Mouse (Mus musculus): ENCODE data around the gene Gm5134. TPM values are rescaled to one million over a fixed set of nuclear protein-coding genes. Genes with fewer than 3 reads are reported as not detected.

Gene Gm5134
- total and polyA plus RNA-seq, 3 experiments = not detected

DNA sequence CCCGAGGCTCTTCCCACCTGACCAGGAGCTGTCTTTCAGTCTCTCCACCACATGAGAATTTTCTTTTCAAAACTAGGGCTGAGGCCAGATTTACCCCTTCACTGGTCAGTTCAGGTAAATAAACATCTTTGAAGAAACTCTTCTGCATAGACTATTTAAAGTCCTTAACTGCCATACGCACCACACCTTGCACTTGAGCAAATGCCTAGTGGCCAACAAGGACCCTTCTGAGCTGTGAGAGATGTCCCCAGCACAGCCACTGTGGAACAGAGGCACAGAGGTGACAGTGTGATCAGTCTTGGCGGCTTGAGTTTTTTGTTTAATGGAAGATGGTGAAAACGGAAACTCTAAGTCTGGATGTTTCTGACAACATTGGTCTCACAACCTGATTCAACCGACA lies 35.3 kb upstream of the Gm5134 start:
- DNase-seq (ENCODE audit: low spot score) = no peak

DNA sequence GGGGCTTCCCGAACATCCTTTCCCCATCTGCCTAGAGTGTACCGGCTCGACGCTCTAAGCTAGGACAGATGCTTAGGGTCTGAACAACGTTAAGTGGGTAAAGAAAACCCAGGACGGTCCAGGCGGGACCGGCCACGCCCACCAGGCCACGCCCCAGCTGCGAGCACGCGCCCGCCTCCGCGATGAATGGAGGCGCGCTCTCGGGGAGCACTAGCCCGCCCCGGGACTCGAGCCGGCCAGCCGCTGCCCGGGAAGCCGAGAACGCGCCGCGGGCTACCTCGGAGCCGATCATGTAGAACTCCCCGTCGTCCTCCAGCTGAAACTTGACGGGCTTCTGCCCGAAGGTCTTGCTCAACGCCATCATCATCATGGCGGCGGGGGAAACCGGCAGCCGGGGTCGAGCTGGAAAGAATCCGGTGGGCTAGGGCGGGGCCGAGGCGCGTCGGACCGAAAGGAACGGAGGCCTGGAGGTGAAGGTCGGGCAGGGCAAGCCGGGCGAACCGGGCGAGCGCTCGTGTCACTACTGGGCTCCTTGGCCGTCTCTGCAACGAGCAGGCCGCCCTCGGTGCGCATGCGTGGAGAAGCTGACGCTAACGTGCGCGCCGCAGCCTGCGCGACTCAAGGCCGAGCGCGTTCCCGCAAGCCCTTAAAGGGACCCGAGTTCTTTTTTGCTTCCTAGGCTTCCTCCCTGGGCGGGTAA lies 33.1 kb upstream of the Gm5134 start, which contains the start of gene Smarcb1:
TSS of gene Smarcb1 (minus strand) at position 592 of the 700 bp plus-strand sequence.
- peaks cover 36% of the 10 kb centered on the region for H3K4me1 ChIP-seq (ENCODE audit: insufficient read depth, low read depth, low read length)
- peak; percentile 85 for DNase-seq (ENCODE audit: low spot score)
- TF ChIP-seq GATA1 (IDR thresholded peaks at IDR 0.05; ENCODE audit: borderline replicate concordance, low read length) = no peak
- no peak for TF ChIP-seq POLR2AphosphoS5 (IDR thresholded peaks at IDR 0.05; ENCODE audit: insufficient replicate concordance, low read depth, low read length)
- no peak for TF ChIP-seq GATA2 (IDR thresholded peaks at IDR 0.05; ENCODE audit: borderline replicate concordance, low read depth, low read length)
- TF ChIP-seq TAL1 (conservative IDR thresholded peaks at IDR 0.05; ENCODE audit: low read depth, low read length) = no peak
- no peak for TF ChIP-seq CTCF (IDR thresholded peaks at IDR 0.05; ENCODE audit: low read depth, low read length)
- H3K36me3 ChIP-seq (replicated peaks) = peaks cover 50% of the 10 kb centered on the region
- H3K9me3 ChIP-seq (replicated peaks) = no peaks in the 10 kb centered on the region
- H3K27me3 ChIP-seq (ENCODE audit: insufficient read depth, low read length) = peaks cover 6% of the 10 kb centered on the region; the same call in 1 of the 2 replicates
- H3K4me3 ChIP-seq (ENCODE audit: low read depth, low read length) = peak within 1 kb of the TSS; percentile 87
- peak; percentile 62 for ATAC-seq (ENCODE audit: extremely low read depth, insufficient number of reproducible peaks, low FRiP score, poor library complexity, severe bottlenecking)

More for the DNA sequence above, 35.3 kb upstream of the Gm5134 start:
- no peak for TF ChIP-seq TAL1 (conservative IDR thresholded peaks at IDR 0.05; ENCODE audit: low read depth, low read length)
- TF ChIP-seq GATA1 (IDR thresholded peaks at IDR 0.05; ENCODE audit: borderline replicate concordance, low read length) = no peak
- no peak for TF ChIP-seq CTCF (IDR thresholded peaks at IDR 0.05; ENCODE audit: low read depth, low read length)
- no peak for TF ChIP-seq POLR2AphosphoS5 (IDR thresholded peaks at IDR 0.05; ENCODE audit: insufficient replicate concordance, low read depth, low read length)
- no peak for TF ChIP-seq GATA2 (IDR thresholded peaks at IDR 0.05; ENCODE audit: borderline replicate concordance, low read depth, low read length)
- no peak for ATAC-seq (ENCODE audit: extremely low read depth, insufficient number of reproducible peaks, low FRiP score, poor library complexity, severe bottlenecking)
- peaks cover 36% of the 10 kb centered on the region for H3K4me1 ChIP-seq (ENCODE audit: insufficient read depth, low read depth, low read length)
- H3K36me3 ChIP-seq (replicated peaks) = peaks cover 62% of the 10 kb centered on the region
- H3K4me3 ChIP-seq (ENCODE audit: low read depth, low read length) = no peak overlapping the region
- no peaks in the 10 kb centered on the region for H3K9me3 ChIP-seq (replicated peaks)
- H3K27me3 ChIP-seq (ENCODE audit: insufficient read depth, low read length) = no peaks in the 10 kb centered on the region

DNA sequence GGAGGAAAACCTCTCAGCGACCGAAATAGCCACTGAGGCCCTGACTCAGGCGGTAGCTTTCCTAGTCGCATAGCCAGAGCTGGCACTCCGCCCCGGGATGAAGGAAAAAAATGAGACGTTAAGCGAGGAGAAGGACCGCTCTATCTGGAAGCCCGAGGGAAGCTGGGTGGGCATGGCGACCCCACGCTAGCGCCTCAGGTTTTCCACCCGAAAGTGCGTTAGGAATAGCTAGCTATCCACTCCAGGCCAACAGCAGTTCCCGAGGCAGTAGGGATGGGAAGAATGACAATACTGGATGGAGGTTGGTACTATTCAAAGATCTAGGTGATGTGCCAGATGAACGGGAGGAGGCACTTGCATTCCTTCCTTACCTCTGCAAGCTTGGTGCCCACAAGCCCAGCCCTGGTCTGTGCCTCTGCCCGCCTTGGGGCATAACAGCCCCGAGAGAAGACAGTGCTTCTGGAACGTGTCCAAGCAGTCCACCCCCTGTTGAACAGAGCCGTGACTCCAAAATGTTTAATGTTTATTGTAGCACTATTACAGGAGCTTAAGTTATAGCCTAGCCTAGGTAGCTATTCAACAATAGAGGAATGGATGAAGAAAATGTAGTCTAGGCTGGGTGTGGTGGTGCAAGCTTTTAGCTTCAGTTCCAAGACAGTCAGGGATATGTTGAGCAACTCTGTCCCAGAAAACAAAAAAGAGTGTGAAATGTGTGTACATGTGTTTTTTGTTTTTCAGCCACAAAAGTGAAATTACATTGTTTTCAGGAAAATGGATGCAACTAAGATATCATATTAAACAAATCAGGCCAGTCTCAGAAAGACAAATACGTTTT lies 32.4 kb upstream of the Gm5134 start:
- H3K9me3 ChIP-seq (replicated peaks) = no peaks in the 10 kb centered on the region
- H3K27me3 ChIP-seq (ENCODE audit: insufficient read depth, low read length) = peaks cover 12% of the 10 kb centered on the region
- TF ChIP-seq POLR2AphosphoS5 (IDR thresholded peaks at IDR 0.05; ENCODE audit: insufficient replicate concordance, low read depth, low read length) (no peak), GATA2 (IDR thresholded peaks at IDR 0.05; ENCODE audit: borderline replicate concordance, low read depth, low read length) (no peak), GATA1 (IDR thresholded peaks at IDR 0.05; ENCODE audit: borderline replicate concordance, low read length) (no peak), TAL1 (conservative IDR thresholded peaks at IDR 0.05; ENCODE audit: low read depth, low read length) (no peak), CTCF (IDR thresholded peaks at IDR 0.05; ENCODE audit: low read depth, low read length) (no peak)
- H3K4me3 ChIP-seq (ENCODE audit: low read depth, low read length) = peak overlapping the region; percentile 87
- ATAC-seq (ENCODE audit: extremely low read depth, insufficient number of reproducible peaks, low FRiP score, poor library complexity, severe bottlenecking) (no peak), DNase-seq (ENCODE audit: low spot score) (no peak)
- H3K4me1 ChIP-seq (ENCODE audit: insufficient read depth, low read depth, low read length) = peaks cover 34% of the 10 kb centered on the region
- H3K36me3 ChIP-seq (replicated peaks) = peaks cover 43% of the 10 kb centered on the region

DNA sequence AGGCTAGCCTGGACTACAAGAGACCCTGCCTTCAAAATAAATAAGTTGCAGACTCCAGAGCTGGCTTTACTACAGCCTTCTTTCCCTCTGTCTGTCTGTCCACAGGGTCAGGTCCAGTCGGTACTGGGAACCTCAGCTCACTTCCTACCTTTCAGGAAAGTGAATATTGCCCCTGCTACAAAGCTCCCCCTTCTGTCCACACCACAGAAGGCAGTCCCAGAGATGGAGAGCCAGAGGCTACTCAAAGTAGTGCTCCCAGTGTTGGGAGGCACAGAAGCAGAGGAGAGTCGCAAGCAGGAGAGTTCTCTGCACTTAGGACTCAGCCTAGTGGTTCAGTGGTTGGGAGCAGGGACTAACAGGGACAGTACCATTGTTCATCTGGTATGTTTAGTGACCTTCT lies 30.0 kb upstream of the Gm5134 start:
- Histone ChIP-seq H3K4me1 (ENCODE audit: insufficient read depth, low read depth, low read length) (peaks cover 27% of the 10 kb centered on the region), H3K27me3 (ENCODE audit: insufficient read depth, low read length) (peaks cover 34% of the 10 kb centered on the region), H3K4me3 (ENCODE audit: low read depth, low read length) (no peak overlapping the region), H3K36me3 (replicated peaks) (peaks cover 21% of the 10 kb centered on the region), H3K9me3 (replicated peaks) (no peaks in the 10 kb centered on the region)
- ATAC-seq (ENCODE audit: extremely low read depth, insufficient number of reproducible peaks, low FRiP score, poor library complexity, severe bottlenecking) (0 out of 2 replicates have a peak, but pooled peaks have one; percentile 23), DNase-seq (ENCODE audit: low spot score) (no peak)
- TF ChIP-seq GATA2 (IDR thresholded peaks at IDR 0.05; ENCODE audit: borderline replicate concordance, low read depth, low read length) = no peak
- TF ChIP-seq GATA1 (IDR thresholded peaks at IDR 0.05; ENCODE audit: borderline replicate concordance, low read length) = no peak
- TF ChIP-seq CTCF (IDR thresholded peaks at IDR 0.05; ENCODE audit: low read depth, low read length) = no peak
- TF ChIP-seq TAL1 (conservative IDR thresholded peaks at IDR 0.05; ENCODE audit: low read depth, low read length) = no peak
- TF ChIP-seq POLR2AphosphoS5 (IDR thresholded peaks at IDR 0.05; ENCODE audit: insufficient replicate concordance, low read depth, low read length) = no peak

DNA sequence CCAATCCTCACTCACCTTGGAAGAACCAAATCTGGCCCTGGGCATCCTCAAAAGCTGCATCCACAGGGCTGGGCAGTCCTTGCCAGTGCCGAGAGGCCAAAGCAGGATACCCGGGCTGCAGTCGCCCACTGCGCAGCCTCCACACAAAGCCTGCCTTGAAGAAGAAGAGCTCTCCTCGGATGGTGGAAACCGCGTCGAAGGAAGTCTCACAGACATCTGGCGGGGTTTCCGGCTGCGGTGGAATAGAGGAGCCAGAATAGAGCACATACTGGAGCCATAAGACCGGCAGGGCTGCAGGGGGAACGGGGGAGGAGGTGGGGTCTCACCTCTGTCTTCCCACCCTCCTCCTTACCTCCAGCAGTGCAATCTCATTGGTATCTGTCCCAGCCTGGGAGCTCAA lies 27.9 kb upstream of the Gm5134 start:
- Histone ChIP-seq H3K4me1 (ENCODE audit: insufficient read depth, low read depth, low read length) (peaks cover 22% of the 10 kb centered on the region), H3K36me3 (replicated peaks) (peaks cover 17% of the 10 kb centered on the region), H3K4me3 (ENCODE audit: low read depth, low read length) (no peak overlapping the region), H3K27me3 (ENCODE audit: insufficient read depth, low read length) (peaks cover 55% of the 10 kb centered on the region), H3K9me3 (replicated peaks) (no peaks in the 10 kb centered on the region)
- DNase-seq (ENCODE audit: low spot score) (no peak), ATAC-seq (ENCODE audit: extremely low read depth, insufficient number of reproducible peaks, low FRiP score, poor library complexity, severe bottlenecking) (no peak)
- TF ChIP-seq CTCF (IDR thresholded peaks at IDR 0.05; ENCODE audit: low read depth, low read length) (no peak), POLR2AphosphoS5 (IDR thresholded peaks at IDR 0.05; ENCODE audit: insufficient replicate concordance, low read depth, low read length) (no peak), TAL1 (conservative IDR thresholded peaks at IDR 0.05; ENCODE audit: low read depth, low read length) (no peak), GATA2 (IDR thresholded peaks at IDR 0.05; ENCODE audit: borderline replicate concordance, low read depth, low read length) (no peak), GATA1 (IDR thresholded peaks at IDR 0.05; ENCODE audit: borderline replicate concordance, low read length) (no peak)

DNA sequence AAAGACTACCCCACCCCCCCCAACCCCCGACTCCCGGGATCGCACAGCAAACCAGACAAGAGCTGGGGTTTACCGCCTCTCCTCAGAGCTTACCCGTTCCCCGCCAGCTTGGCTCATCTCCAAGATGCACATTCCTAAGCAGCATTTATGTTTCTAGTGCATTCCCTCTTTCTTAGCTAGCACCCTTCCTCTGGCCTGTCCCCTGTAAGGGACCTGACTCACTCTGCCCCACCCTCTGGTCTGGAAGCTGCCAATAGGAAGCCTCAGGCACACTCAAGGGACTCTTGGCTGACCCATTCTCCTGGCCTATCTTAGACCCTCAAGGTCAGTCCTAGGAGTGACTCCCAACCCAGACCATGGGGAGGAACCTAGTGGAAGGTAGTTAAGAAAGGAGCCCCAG lies 24.0 kb upstream of the Gm5134 start:
- Histone ChIP-seq H3K4me1 (ENCODE audit: insufficient read depth, low read depth, low read length) (peaks cover 23% of the 10 kb centered on the region), H3K9me3 (replicated peaks) (no peaks in the 10 kb centered on the region), H3K27me3 (ENCODE audit: insufficient read depth, low read length) (peaks cover 71% of the 10 kb centered on the region), H3K4me3 (ENCODE audit: low read depth, low read length) (no peak overlapping the region), H3K36me3 (replicated peaks) (peaks cover 2% of the 10 kb centered on the region)
- DNase-seq (ENCODE audit: low spot score) = no peak
- no peak for TF ChIP-seq GATA1 (IDR thresholded peaks at IDR 0.05; ENCODE audit: borderline replicate concordance, low read length)
- TF ChIP-seq TAL1 (conservative IDR thresholded peaks at IDR 0.05; ENCODE audit: low read depth, low read length) = no peak
- no peak for TF ChIP-seq GATA2 (IDR thresholded peaks at IDR 0.05; ENCODE audit: borderline replicate concordance, low read depth, low read length)
- no peak for TF ChIP-seq CTCF (IDR thresholded peaks at IDR 0.05; ENCODE audit: low read depth, low read length)
- TF ChIP-seq POLR2AphosphoS5 (IDR thresholded peaks at IDR 0.05; ENCODE audit: insufficient replicate concordance, low read depth, low read length) = no peak
- no peak for ATAC-seq (ENCODE audit: extremely low read depth, insufficient number of reproducible peaks, low FRiP score, poor library complexity, severe bottlenecking)
